Mouse (Mus musculus) neutrophil, adult 65 days (primary cell): Measurements from ENCODE around the gene Slc38a6. TPM values are rescaled to one million over a fixed set of nuclear protein-coding genes. Genes with fewer than 3 reads are reported as not detected.

Source experiments
- total RNA-seq: library from RNA; stranded (reverse); gene quantifications from 2 replicates; pipeline ENCODE4 v1.2.4, GENCODE M21; 2023

The Slc38a6 gene
- total RNA-seq: 8.4 and 19.3 TPM in 2 replicates

GRCm38 (mm10) chr12:73286287-73287092 is at the start of gene Slc38a6, which contains the start of gene Trmt5:
TSS of gene Slc38a6 (plus strand) at chr12:73286779.
TSS of gene Trmt5 (minus strand) at chr12:73286710.

Other genes with a start within 250 kb of the Slc38a6 start
- gene Six1, start 232.9 kb upstream of the Slc38a6 start, total RNA-seq: not detected in 2 replicates
- gene Six4, start 173.3 kb upstream of the Slc38a6 start, total RNA-seq: 0.09 TPM in 1 of 2 replicates, not detected in the other
- 5.6 and 7.4 TPM in 2 replicates for gene Mnat1, start 163.1 kb upstream of the Slc38a6 start, total RNA-seq
- gene Trmt5, start 69 bp upstream of the Slc38a6 start, total RNA-seq: 4.8 and 7.2 TPM in 2 replicates